Mouse (Mus musculus) heart, embryonic 10.5 days (tissue): Measurements from ENCODE around the gene Map3k6. TPM values are rescaled to one million over a fixed set of nuclear protein-coding genes. Genes with fewer than 3 reads are reported as not detected.

ENCODE experiments used
- DNase-seq: peaks from one replicate; pipeline ENCODE4 v3.0.0-alpha.2; 2017; ENCODE audit warnings: low spot score
- H3K27ac ChIP-seq: fragments of 300-500 bp; sonication (generic); 2 replicates; pipeline ENCODE4 v1.5.1; 2016; ENCODE audit warnings: mild to moderate bottlenecking
- H3K27me3 ChIP-seq: fragments of 300-500 bp; sonication (generic); 2 replicates; pipeline ENCODE4 v1.6.1; 2016; ENCODE audit warnings: mild to moderate bottlenecking; ENCODE audit not compliant: poor library complexity, insufficient read depth, severe bottlenecking
- H3K36me3 ChIP-seq: fragments of 300-500 bp; sonication (generic); 2 replicates; pipeline ENCODE4 v1.6.1; 2016; ENCODE audit warnings: mild to moderate bottlenecking, moderate library complexity
- H3K4me1 ChIP-seq: fragments of 300-500 bp; sonication (generic); 2 replicates; pipeline ENCODE4 v1.6.1; 2016; ENCODE audit warnings: mild to moderate bottlenecking
- H3K4me3 ChIP-seq: fragments of 300-500 bp; sonication (generic); 2 replicates; pipeline ENCODE4 v1.5.1; 2016; ENCODE audit warnings: mild to moderate bottlenecking, moderate library complexity
- H3K9me3 ChIP-seq: fragments of 300-500 bp; sonication (generic); 2 replicates; pipeline ENCODE4 v1.6.1; 2016; ENCODE audit warnings: mild to moderate bottlenecking, moderate library complexity
- WGBS: fragments of 180-500 bp; shearing (Covaris S2); methylation state at CpG from one replicate; pipeline ENCODE4 v1.1.7; 2016; 5-methylcytosine and 5-hydroxymethylcytosine counted together
- polyA plus RNA-seq: library from polyadenylated mRNA; unstranded; fragments of >200 nt; fragmentation: Nextera tagmentation; extraction: Ambion mirVana; gene quantifications from 2 replicates; pipeline ENCODE4 v1.2.1, GENCODE M21; 2016

Gene Map3k6
- polyA plus RNA-seq, 1 experiment from 2014 or later, result 3.4 TPM

- WGBS, result 51% methylated on average over 5 of the region's 5 CpGs
- DNase-seq, result no peak
- no peak overlapping the region for H3K27ac ChIP-seq
- no peak overlapping the region for H3K4me3 ChIP-seq
- no peaks in the 10 kb centered on the region for H3K9me3 ChIP-seq
- no peaks in the 10 kb centered on the region for H3K36me3 ChIP-seq
- H3K4me1 ChIP-seq, result peaks cover 16% of the 10 kb centered on the region
- peaks cover 51% of the 10 kb centered on the region for H3K27me3 ChIP-seq
Measured at GRCm38 (mm10) chr4:133223875-133224274, 16.7 kb upstream of the Map3k6 start.

GRCm38 (mm10) chr4:133226073-133226472 lies 14.5 kb upstream of the Map3k6 start:
- H3K27me3 ChIP-seq, result peaks cover 31% of the 10 kb centered on the region
- peaks cover 9% of the 10 kb centered on the region for H3K4me1 ChIP-seq
- WGBS, result 69% methylated on average over 10 of the region's 10 CpGs

GRCm38 (mm10) chr4:133227636-133228035 lies 13.0 kb upstream of the Map3k6 start:
- H3K9me3 ChIP-seq, result no peaks in the 10 kb centered on the region
- DNase-seq, result no peak
- 0 out of 2 replicates have a peak, but pooled peaks cover 5% of the 10 kb centered on the region for H3K4me1 ChIP-seq
- H3K27me3 ChIP-seq, result peaks cover 15% of the 10 kb centered on the region
- no peak overlapping the region for H3K4me3 ChIP-seq
- no peak overlapping the region for H3K27ac ChIP-seq
- no peaks in the 10 kb centered on the region for H3K36me3 ChIP-seq
- 64% methylated on average over 8 of the region's 8 CpGs for WGBS

More at GRCm38 (mm10) chr4:133226073-133226472, 14.5 kb upstream of the Map3k6 start:
- no peak for DNase-seq
- no peaks in the 10 kb centered on the region for H3K9me3 ChIP-seq
- H3K36me3 ChIP-seq, result no peaks in the 10 kb centered on the region
- no peak overlapping the region for H3K27ac ChIP-seq
- no peak overlapping the region for H3K4me3 ChIP-seq

- H3K27ac ChIP-seq, result no peak overlapping the region
- DNase-seq, result no peak
Measured at GRCm38 (mm10) chr4:133229582-133229981, 11.0 kb upstream of the Map3k6 start.

GRCm38 (mm10) chr4:133233285-133233976 lies 7.2 kb upstream of the Map3k6 start:
- 0 out of 2 replicates have a peak overlapping the region, but pooled peaks have one; percentile 29 for H3K27ac ChIP-seq
- no peaks in the 10 kb centered on the region for H3K9me3 ChIP-seq
- H3K27me3 ChIP-seq, result peaks cover 4% of the 10 kb centered on the region; the same call in 1 of the 2 replicates
- no peak for DNase-seq
- no peaks in the 10 kb centered on the region for H3K36me3 ChIP-seq
- no peak overlapping the region for H3K4me3 ChIP-seq
- H3K4me1 ChIP-seq, result peaks cover 4% of the 10 kb centered on the region; the same call in 1 of the 2 replicates
- WGBS, result 31% methylated on average over 10 of the region's 10 CpGs

More at GRCm38 (mm10) chr4:133229582-133229981, 11.0 kb upstream of the Map3k6 start:
- Histone ChIP-seq H3K27me3 (no peaks in the 10 kb centered on the region; the same call in 1 of the 2 replicates), H3K9me3 (no peaks in the 10 kb centered on the region), H3K4me3 (no peak overlapping the region), H3K4me1 (peaks cover 4% of the 10 kb centered on the region; the same call in 1 of the 2 replicates), H3K36me3 (no peaks in the 10 kb centered on the region)
- 77% methylated on average over 8 of the region's 8 CpGs for WGBS

- 52% methylated on average over 5 of the region's 5 CpGs for WGBS
- H3K4me3 ChIP-seq, result no peak overlapping the region
- no peak for DNase-seq
- peaks cover 9% of the 10 kb centered on the region; the same call in 1 of the 2 replicates for H3K27me3 ChIP-seq
- H3K27ac ChIP-seq, result no peak overlapping the region
- peaks cover 4% of the 10 kb centered on the region; the same call in 1 of the 2 replicates for H3K4me1 ChIP-seq
- H3K36me3 ChIP-seq, result no peaks in the 10 kb centered on the region
- no peaks in the 10 kb centered on the region for H3K9me3 ChIP-seq
Measured at GRCm38 (mm10) chr4:133234771-133235170, 5.8 kb upstream of the Map3k6 start.

- Histone ChIP-seq H3K4me1 (peaks cover 7% of the 10 kb centered on the region), H3K4me3 (no peak overlapping the region), H3K9me3 (no peaks in the 10 kb centered on the region), H3K27me3 (peaks cover 14% of the 10 kb centered on the region; the same call in 1 of the 2 replicates), H3K36me3 (no peaks in the 10 kb centered on the region), H3K27ac (no peak overlapping the region)
- no peak for DNase-seq
- WGBS, result 82% methylated on average over 5 of the region's 5 CpGs
Measured at GRCm38 (mm10) chr4:133235415-133235814, 5.2 kb upstream of the Map3k6 start.

GRCm38 (mm10) chr4:133237911-133238310 lies 2.7 kb upstream of the Map3k6 start:
- Histone ChIP-seq H3K27ac (peak overlapping the region; percentile 16; the same call in 1 of the 2 replicates), H3K4me3 (no peak overlapping the region), H3K36me3 (no peaks in the 10 kb centered on the region), H3K27me3 (peaks cover 30% of the 10 kb centered on the region), H3K9me3 (no peaks in the 10 kb centered on the region), H3K4me1 (peaks cover 26% of the 10 kb centered on the region)
- no peak for DNase-seq
- whole genome bisulfite sequencing, result 52% methylated on average over 4 of the region's 4 CpGs

GRCm38 (mm10) chr4:133240934-133241908 lies 603 bp downstream of the Map3k6 start:
- peaks cover 55% of the 10 kb centered on the region for H3K27me3 ChIP-seq
- WGBS, result under 1% methylated on average over 78 of the region's 78 CpGs
- H3K4me3 ChIP-seq, result peak overlapping the region; percentile 80
- peak; percentile 97 for DNase-seq
- peaks cover 32% of the 10 kb centered on the region for H3K4me1 ChIP-seq
- H3K27ac ChIP-seq, result peak overlapping the region; percentile 91
- no peaks in the 10 kb centered on the region for H3K9me3 ChIP-seq
- H3K36me3 ChIP-seq, result no peaks in the 10 kb centered on the region

GRCm38 (mm10) chr4:133241910-133242309 lies 1.3 kb downstream of the Map3k6 start:
- Histone ChIP-seq H3K9me3 (no peaks in the 10 kb centered on the region), H3K36me3 (no peaks in the 10 kb centered on the region), H3K4me3 (peak overlapping the region; percentile 80), H3K27me3 (peaks cover 62% of the 10 kb centered on the region), H3K4me1 (peaks cover 32% of the 10 kb centered on the region), H3K27ac (0 out of 2 replicates have a peak overlapping the region, but pooled peaks have one; percentile 91)
- WGBS, result 23% methylated on average over 11 of the region's 11 CpGs
- DNase-seq, result no peak

GRCm38 (mm10) chr4:133242710-133243109 lies 2.1 kb downstream of the Map3k6 start:
- Histone ChIP-seq H3K27ac (no peak overlapping the region), H3K4me1 (peaks cover 39% of the 10 kb centered on the region), H3K4me3 (no peak overlapping the region), H3K9me3 (no peaks in the 10 kb centered on the region), H3K36me3 (no peaks in the 10 kb centered on the region), H3K27me3 (peaks cover 70% of the 10 kb centered on the region)
- DNase-seq, result no peak
- 64% methylated on average over 9 of the region's 9 CpGs for WGBS

- WGBS, result 43% methylated on average over 13 of the region's 13 CpGs
- no peaks in the 10 kb centered on the region for H3K36me3 ChIP-seq
- H3K4me1 ChIP-seq, result peaks cover 43% of the 10 kb centered on the region
- no peak for DNase-seq
- peak overlapping the region; percentile 17; the same call in 1 of the 2 replicates for H3K27ac ChIP-seq
- H3K27me3 ChIP-seq, result peaks cover 78% of the 10 kb centered on the region
- H3K4me3 ChIP-seq, result no peak overlapping the region
- H3K9me3 ChIP-seq, result no peaks in the 10 kb centered on the region
Measured at GRCm38 (mm10) chr4:133243538-133243937, 2.9 kb downstream of the Map3k6 start.
